Mouse (Mus musculus): Measurements from ENCODE around the gene Gm28051. TPM values are rescaled to one million over a fixed set of nuclear protein-coding genes. Genes with fewer than 3 reads are reported as not detected.

The Gm28051 gene
- polyA plus RNA-seq, 1 experiment from 2014 or later, result not detected

DNA sequence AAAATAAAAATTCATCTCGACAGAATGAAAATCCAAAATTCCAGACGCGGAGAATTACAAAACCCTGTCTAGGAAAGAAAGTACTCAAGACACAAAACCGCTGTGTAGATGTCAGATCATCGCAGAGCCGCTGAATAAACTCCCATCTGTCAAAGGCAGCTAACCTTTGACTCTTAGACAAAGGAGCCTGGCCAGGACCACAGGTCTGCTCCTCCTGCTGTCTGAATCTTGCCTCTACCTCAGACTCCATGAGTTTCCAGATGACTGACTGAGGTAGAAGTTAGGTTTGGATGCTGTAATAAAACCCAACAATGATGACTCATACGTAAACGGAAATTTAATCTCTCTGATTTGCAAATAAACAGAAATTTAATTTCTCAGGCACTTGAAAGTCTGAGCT, 34.6 kb downstream of the Gm28051 start:
- in situ Hi-C loops (cut with MboI; ENCODE audit: low pct_unique_long_range_greater_than_20kb), result no loop called here
- no peaks in the 10 kb centered on the region for H3K27me3 ChIP-seq
- POLR2A ChIA-PET, result no interaction called here
- CTCF ChIA-PET, result interaction anchor here (1.8 kb wide), 1 partner anchor 198 kb away, joined by 6 read pairs; no protein-coding TSS in a partner anchor
- no peak for ATAC-seq
- TF ChIP-seq CTCF (IDR thresholded peaks at IDR 0.05), result no peak
- DNase-seq (ENCODE audit: low read depth, low spot score), result no peak

DNA sequence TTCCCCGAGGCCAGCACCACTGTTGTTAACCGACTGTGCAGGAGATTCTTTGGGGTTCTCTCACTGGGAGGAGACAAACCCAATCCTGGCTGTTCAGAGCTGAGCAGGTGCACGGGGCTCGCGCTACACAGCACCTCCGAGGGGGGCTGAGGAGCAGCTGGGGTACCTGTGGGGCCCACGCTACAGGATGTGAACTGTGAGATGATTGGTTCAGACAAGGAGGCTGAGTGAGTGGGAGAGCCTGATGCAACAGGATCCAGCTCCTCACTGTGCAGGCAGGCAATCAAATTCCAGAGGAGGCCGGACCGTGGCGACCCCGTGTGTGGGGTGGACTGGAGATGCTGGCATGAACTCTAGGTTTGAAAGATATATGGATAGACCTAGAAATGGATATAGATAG, 35.1 kb downstream of the Gm28051 start:
- no peak for ATAC-seq
- ChIA-PET POLR2A (no interaction called here), CTCF (interaction anchor here (1.8 kb wide), 1 partner anchor 198 kb away, joined by 6 read pairs; no protein-coding TSS in a partner anchor)
- TF ChIP-seq CTCF (IDR thresholded peaks at IDR 0.05), result no peak
- no peaks in the 10 kb centered on the region for H3K27me3 ChIP-seq
- no peak for DNase-seq (ENCODE audit: low read depth, low spot score)
- in situ Hi-C loops (cut with MboI; ENCODE audit: low pct_unique_long_range_greater_than_20kb), result no loop called here

DNA sequence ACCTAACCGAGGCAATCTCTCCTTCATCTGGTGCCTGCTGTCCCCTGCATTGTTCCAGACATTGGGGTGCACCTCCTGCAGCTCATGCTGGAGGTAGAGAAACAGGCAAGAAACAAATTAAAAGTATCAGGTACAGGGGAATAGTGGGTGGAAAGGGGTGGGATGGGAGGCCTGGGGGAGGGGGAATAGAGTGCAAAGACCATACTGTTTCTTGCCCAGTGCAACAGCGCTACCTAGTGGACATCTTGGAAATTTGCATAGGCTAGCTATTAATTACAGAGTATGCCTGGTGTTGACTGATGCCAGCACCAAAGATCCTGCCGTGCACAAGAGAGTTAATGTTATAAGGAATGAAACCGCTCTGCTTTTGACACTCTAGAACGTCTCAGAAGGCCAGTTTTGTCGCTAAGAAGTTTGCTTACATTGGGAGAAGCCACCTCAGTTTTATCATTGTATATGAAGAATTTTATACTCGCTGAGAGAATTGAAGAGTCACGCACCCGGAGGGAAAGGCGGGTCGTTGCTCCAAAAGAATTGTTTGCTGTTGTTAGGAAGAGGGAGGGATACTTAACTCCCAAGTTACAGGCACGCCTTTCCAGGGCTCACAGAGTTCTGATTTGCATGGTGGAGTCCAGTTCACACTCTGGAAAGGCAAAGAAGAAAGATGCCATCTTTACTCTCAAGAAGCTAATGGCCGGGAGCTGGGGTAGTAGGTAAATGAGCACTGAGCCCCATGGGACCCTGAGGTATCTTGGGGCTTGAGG, 37.8 kb downstream of the Gm28051 start:
- in situ Hi-C loops (cut with MboI; ENCODE audit: low pct_unique_long_range_greater_than_20kb), result no loop called here
- no peak for ATAC-seq
- peak; percentile 74 for TF ChIP-seq CTCF (IDR thresholded peaks at IDR 0.05)
- CTCF ChIA-PET, result interaction anchor here (0.9 to 3.0 kb wide), 15 partner anchors 10 to 252 kb away, joined by 3 to 26 read pairs (median 4); partner anchors contain the start of gene Golga5
- H3K27me3 ChIP-seq, result no peaks in the 10 kb centered on the region
- POLR2A ChIA-PET, result interaction anchor here (1.0 kb wide), 1 partner anchor 10 kb away, joined by 4 read pairs; no protein-coding TSS in a partner anchor
- no peak for DNase-seq (ENCODE audit: low read depth, low spot score)

DNA sequence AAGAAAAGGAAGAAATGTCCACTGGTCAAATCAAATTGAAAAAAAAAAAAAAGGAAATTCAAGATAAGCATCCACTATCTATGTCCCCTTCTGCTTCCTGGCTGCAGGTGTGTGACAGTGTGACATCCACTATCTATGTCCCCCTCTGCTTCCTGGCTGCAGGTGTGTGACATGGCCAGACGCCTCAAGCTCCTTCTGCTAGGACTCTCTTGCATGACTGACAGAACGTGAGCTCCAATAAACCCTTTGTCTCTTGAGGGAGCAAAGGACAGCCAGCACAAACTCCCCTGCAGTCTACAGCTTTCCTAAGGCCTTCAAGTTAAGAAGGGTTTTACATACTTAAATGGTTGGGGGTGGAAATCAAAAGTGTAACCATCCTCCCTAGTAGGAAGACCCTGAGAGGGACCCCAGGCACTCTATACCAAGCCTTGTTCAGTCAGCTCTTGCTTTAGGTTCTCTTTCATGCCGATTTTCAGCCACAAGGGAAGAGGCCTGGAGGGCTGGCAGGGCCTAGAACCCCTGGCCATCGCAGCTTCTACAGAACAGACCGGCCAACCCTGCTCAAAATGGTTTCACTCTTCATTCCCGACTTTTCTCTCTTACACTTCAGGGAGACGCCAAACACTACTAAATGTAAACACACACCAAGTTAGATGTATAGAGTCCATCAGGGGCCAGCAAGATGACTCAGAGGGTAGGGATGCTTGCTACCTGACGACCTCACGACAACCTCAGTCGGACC, 42.7 kb downstream of the Gm28051 start:
- TF ChIP-seq CTCF (IDR thresholded peaks at IDR 0.05), result no peak
- ChIA-PET POLR2A (interaction anchor here (0.7 kb wide), 1 partner anchor 16 kb away, joined by 4 read pairs; no protein-coding TSS in a partner anchor), CTCF (interaction anchor here (1.3 kb wide), 1 partner anchor 9 kb away, joined by 4 read pairs; the partner anchor contains the start of gene Itpk1)
- in situ Hi-C loops (cut with MboI; ENCODE audit: low pct_unique_long_range_greater_than_20kb), result no loop called here
- no peaks in the 10 kb centered on the region for H3K27me3 ChIP-seq
- DNase-seq (ENCODE audit: low read depth, low spot score) (no peak), ATAC-seq (no peak)

DNA sequence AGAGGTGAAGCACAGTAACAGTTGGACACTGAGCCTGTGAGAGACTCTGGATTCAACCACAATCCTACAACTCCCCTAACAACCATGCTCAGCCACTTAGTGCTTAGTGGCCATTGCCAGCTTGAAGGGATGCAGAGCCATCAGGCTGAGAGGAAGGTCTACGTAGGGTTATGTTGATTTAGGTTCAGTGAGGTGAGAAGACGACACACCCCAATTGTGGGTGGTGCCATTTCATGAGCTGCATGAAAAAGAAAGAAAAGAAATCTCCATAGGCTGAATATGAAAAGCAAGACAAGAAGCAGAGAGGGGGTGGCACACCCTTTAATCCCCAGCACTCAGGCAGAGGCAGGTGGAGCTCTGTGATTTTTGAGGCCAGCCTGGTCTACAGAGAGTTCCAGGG, 43.4 kb downstream of the Gm28051 start:
- ATAC-seq, result no peak
- no peak for DNase-seq (ENCODE audit: low read depth, low spot score)
- TF ChIP-seq CTCF (IDR thresholded peaks at IDR 0.05), result no peak
- no peaks in the 10 kb centered on the region for H3K27me3 ChIP-seq
- ChIA-PET CTCF (interaction anchor here (1.3 kb wide), 1 partner anchor 9 kb away, joined by 4 read pairs; the partner anchor contains the start of gene Itpk1), POLR2A (no interaction called here)
- in situ Hi-C loops (cut with MboI; ENCODE audit: low pct_unique_long_range_greater_than_20kb), result no loop called here

DNA sequence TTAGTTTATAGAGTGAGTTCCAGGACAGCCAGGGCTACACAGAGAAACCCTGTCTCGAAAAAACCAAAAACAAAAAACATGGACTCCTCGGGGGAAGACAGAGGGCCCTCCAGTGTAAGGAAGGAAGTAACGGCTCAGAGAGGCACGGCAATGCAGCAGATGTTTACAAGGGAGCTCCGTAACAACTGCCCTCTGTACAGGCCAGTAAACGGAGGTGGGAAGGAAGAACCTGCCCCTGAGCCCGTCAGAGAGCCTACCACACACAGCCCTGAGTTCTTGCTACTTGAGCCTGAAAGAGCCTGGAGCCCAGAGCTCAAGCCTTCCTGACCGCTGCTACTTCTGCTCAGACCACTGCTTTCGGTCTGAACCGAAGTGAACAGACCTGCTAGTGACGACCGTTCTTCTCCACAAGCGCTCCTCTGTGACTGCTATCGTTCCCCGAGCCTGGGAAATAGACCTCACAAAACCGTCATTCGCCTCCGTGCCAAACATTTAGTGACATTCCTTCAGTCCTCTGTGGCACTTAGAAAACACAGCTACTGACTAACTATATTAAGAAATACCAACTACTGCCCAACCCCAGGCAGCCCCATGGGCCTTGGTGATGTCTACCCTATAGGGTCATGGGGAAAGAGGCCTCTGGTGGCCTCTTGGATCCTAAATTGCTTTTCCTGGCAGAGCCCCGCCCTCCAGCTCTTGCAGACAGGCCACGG, 44.3 kb downstream of the Gm28051 start:
- no peak for TF ChIP-seq CTCF (IDR thresholded peaks at IDR 0.05)
- CTCF ChIA-PET, result interaction anchor here (1.3 to 1.8 kb wide), 2 partner anchors 8 to 11 kb away, joined by 4 to 7 read pairs; partner anchors contain the start of gene Itpk1
- POLR2A ChIA-PET, result no interaction called here
- DNase-seq (ENCODE audit: low read depth, low spot score) (no peak), ATAC-seq (no peak)
- in situ Hi-C loops (cut with MboI; ENCODE audit: low pct_unique_long_range_greater_than_20kb), result no loop called here
- no peaks in the 10 kb centered on the region for H3K27me3 ChIP-seq

DNA sequence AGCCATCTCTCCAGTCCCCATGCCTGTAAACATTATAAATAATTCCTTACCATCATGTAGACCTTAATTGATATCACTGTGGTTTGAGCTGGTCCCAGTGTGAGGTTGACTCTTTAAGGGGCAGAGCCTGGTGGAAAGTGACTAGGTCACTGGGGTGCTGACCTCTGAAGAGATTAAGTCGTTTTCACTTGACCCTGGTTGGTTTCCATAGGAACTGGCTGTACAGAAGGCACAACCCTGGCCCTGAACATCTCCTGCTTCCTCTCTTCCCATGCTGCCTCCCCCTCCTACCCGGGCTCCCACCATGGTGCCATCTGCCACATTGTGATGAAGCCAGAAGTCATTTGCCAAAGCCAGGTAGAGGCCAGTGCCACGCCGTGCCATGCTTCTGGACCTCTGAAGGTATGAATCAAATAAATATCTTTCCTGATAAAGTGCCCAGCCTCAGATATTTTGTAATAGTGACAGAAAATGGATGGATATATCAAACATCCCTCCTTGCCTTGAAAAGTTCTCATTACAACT, 46.7 kb downstream of the Gm28051 start:
- no peak for TF ChIP-seq CTCF (IDR thresholded peaks at IDR 0.05)
- DNase-seq (ENCODE audit: low read depth, low spot score) (no peak), ATAC-seq (no peak)
- POLR2A ChIA-PET, result interaction anchor here (1.7 kb wide), 1 partner anchor 8 kb away, joined by 4 read pairs; no protein-coding TSS in a partner anchor
- CTCF ChIA-PET, result no interaction called here
- H3K27me3 ChIP-seq, result no peaks in the 10 kb centered on the region
- in situ Hi-C loops (cut with MboI; ENCODE audit: low pct_unique_long_range_greater_than_20kb), result no loop called here

DNA sequence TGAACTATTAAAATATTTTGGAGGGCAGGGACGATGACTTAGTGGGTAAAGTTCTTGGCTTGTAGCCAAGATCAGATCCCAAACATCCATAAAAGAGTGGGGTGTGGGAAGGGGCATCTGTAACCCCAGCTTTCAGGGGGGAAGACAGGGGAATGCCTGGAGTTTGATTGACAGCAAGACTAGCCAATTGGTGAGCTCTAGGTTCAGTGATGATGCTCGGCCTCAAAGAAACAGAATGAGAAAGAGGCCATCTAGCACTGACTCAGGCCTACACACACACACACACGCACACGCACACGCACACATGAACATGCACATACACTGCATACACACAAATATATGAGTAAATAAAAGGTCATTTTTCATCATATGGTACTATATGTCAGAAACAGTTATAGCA, 47.7 kb downstream of the Gm28051 start:
- ChIA-PET POLR2A (interaction anchor here (1.7 kb wide), 1 partner anchor 9 kb away, joined by 4 read pairs; no protein-coding TSS in a partner anchor), CTCF (interaction anchor here (1.1 kb wide), 1 partner anchor 9 kb away, joined by 4 read pairs; no protein-coding TSS in a partner anchor)
- no peak for TF ChIP-seq CTCF (IDR thresholded peaks at IDR 0.05)
- in situ Hi-C loops (cut with MboI; ENCODE audit: low pct_unique_long_range_greater_than_20kb), result loop anchor here (5.0 kb wide), 3 partner anchors 73 to 183 kb away; no protein-coding TSS in a partner anchor
- no peaks in the 10 kb centered on the region for H3K27me3 ChIP-seq
- DNase-seq (ENCODE audit: low read depth, low spot score) (no peak), ATAC-seq (no peak)

DNA sequence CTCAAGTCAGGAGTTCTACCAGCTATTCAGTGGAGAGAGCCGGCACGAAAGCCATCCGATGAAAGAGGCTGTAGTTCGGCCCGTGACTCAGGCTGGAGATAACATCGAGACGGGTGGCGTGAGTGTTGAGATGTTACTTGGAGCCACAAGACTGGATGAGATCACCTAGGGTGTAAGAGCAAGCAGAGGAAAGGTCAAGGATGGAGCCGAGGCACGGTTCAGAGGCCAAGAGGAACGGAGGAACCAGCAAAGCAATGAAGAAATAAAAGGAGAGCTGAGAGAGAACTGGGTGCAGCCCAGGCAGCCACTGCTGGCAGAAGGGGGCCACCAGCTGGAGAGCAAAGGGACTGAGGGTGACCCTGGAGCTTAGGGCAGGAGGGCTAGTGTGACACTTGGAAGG, 49.3 kb downstream of the Gm28051 start:
- TF ChIP-seq CTCF (IDR thresholded peaks at IDR 0.05), result no peak
- ATAC-seq (peak; percentile 17), DNase-seq (ENCODE audit: low read depth, low spot score) (no peak)
- H3K27me3 ChIP-seq, result no peaks in the 10 kb centered on the region
- POLR2A ChIA-PET, result interaction anchor here (1.2 kb wide), 1 partner anchor 9 kb away, joined by 3 read pairs; no protein-coding TSS in a partner anchor
- in situ Hi-C loops (cut with MboI; ENCODE audit: low pct_unique_long_range_greater_than_20kb), result loop anchor here (5.0 kb wide), 3 partner anchors 71 to 181 kb away; no protein-coding TSS in a partner anchor
- CTCF ChIA-PET, result interaction anchor here (0.9 to 1.5 kb wide), 6 partner anchors 12 to 182 kb away, joined by 3 to 5 read pairs (median 4); no protein-coding TSS in a partner anchor
